11 mouse cellular contexts compared by ENCODE assay signal in genomic region chr2:163201897-163202296, GRCm38 (mm10). TPM values are rescaled to one million over a fixed set of nuclear protein-coding genes. Genes with fewer than 3 reads are reported as not detected.
DNase-seq lines count a peak whose midpoint lies in the region; ATAC-seq and TF ChIP-seq lines count a peak whose summit lies in the region.
"Had no signal": no experiment of that assay in that cellular context is flagged by ENCODE, and none has a peak within 500 bp of the region (broad histone marks: within the 10 kb centered on the region; RNA-seq: fewer than 3 reads in every experiment).

No protein-coding gene starts in this region.

- TF ChIP-seq CTCF in midbrain, postnatal 0 days (IDR thresholded peaks at IDR 0.05): no peak
- no peak for TF ChIP-seq CTCF in lung, embryonic 14.5 days (IDR thresholded peaks at IDR 0.05; ENCODE audit: low read depth)
- TF ChIP-seq CTCF in small intestine, adult 2 months (IDR thresholded peaks at IDR 0.05; ENCODE audit: extremely low read depth, insufficient read length, insufficient replicate concordance, low read depth, low read length): no peak

- no peak for TF ChIP-seq POLR2A in small intestine, adult 2 months (IDR thresholded peaks at IDR 0.05; ENCODE audit: low read depth, low read length)

- no peaks in the 10 kb centered on the region for H3K36me3 ChIP-seq in midbrain, embryonic 10.5 days
- no peaks in the 10 kb centered on the region for H3K36me3 ChIP-seq in midbrain, postnatal 0 days (ENCODE audit: insufficient read depth, low read length)
- H3K36me3 ChIP-seq in hindbrain, embryonic 11.5 days (ENCODE audit: control insufficient read depth, insufficient read depth, low read length): no peaks in the 10 kb centered on the region
- H3K36me3 ChIP-seq in lung, embryonic 14.5 days (ENCODE audit: insufficient read depth): no peaks in the 10 kb centered on the region
- H3K36me3 ChIP-seq in small intestine, adult 2 months (ENCODE audit: control insufficient read depth, insufficient read depth, low read length): no peaks in the 10 kb centered on the region
- H3K36me3 ChIP-seq: G1E had no signal

- H3K9me3 ChIP-seq in midbrain, embryonic 10.5 days (replicated peaks): peaks cover 4% of the 10 kb centered on the region; the same call in 1 of the 2 replicates
- H3K9me3 ChIP-seq in midbrain, postnatal 0 days (ENCODE audit: low read length): peaks cover 3% of the 10 kb centered on the region; the same call in 1 of the 2 replicates
- H3K9me3 ChIP-seq in hindbrain, embryonic 11.5 days (ENCODE audit: control insufficient read depth, low read length): 0 out of 2 replicates have a peak, but pooled peaks cover 3% of the 10 kb centered on the region
- H3K9me3 ChIP-seq in lung, embryonic 14.5 days (ENCODE audit: low read depth, low read length): no peaks in the 10 kb centered on the region

- H3K27me3 ChIP-seq in midbrain, embryonic 10.5 days (ENCODE audit: low read depth, poor library complexity, severe bottlenecking): peaks cover 64% of the 10 kb centered on the region
- H3K27me3 ChIP-seq in midbrain, postnatal 0 days (ENCODE audit: insufficient read depth, low read length): no peaks in the 10 kb centered on the region; the same call in 1 of the 2 replicates
- H3K27me3 ChIP-seq in hindbrain, embryonic 11.5 days (ENCODE audit: control insufficient read depth, insufficient read depth, low read length): peaks cover 10% of the 10 kb centered on the region
- peaks cover 42% of the 10 kb centered on the region for H3K27me3 ChIP-seq in lung, embryonic 14.5 days (ENCODE audit: insufficient read depth, low read length)
- peaks cover 47% of the 10 kb centered on the region for H3K27me3 ChIP-seq in small intestine, adult 2 months (ENCODE audit: control insufficient read depth, insufficient read depth, low read length)

- no peak overlapping the region for H3K9ac ChIP-seq in midbrain, postnatal 0 days (replicated peaks; ENCODE audit: low read length, poor library complexity, severe bottlenecking)
- H3K9ac ChIP-seq in hindbrain, embryonic 11.5 days (ENCODE audit: low read depth, low read length): no peak overlapping the region
- no peak overlapping the region for H3K9ac ChIP-seq in lung, embryonic 14.5 days

- WGBS in midbrain, embryonic 10.5 days: 43% methylated on average over 8 of the region's 8 CpGs
- 55% methylated on average over 8 of the region's 8 CpGs for WGBS in midbrain, postnatal 0 days
- WGBS in hindbrain, embryonic 11.5 days: 37% methylated on average over 8 of the region's 8 CpGs
- WGBS in lung, embryonic 14.5 days: 34% methylated on average over 8 of the region's 8 CpGs
- WGBS in small intestine, adult 2 months: 32% methylated on average over 8 of the region's 8 CpGs

- no peak overlapping the region for H3K4me2 ChIP-seq in midbrain, postnatal 0 days (ENCODE audit: low read depth, low read length, poor library complexity, severe bottlenecking)
- peak overlapping the region; percentile 87; the same call in 1 of the 2 replicates for H3K4me2 ChIP-seq in hindbrain, embryonic 11.5 days (replicated peaks; ENCODE audit: low read depth, low read length)
- H3K4me2 ChIP-seq in lung, embryonic 14.5 days: peak overlapping the region; percentile 90

- H3K27ac ChIP-seq in midbrain, embryonic 10.5 days (replicated peaks): peak overlapping the region; percentile 95
- no peak overlapping the region for H3K27ac ChIP-seq in midbrain, postnatal 0 days (ENCODE audit: low read depth, low read length)
- no peak overlapping the region for H3K27ac ChIP-seq in hindbrain, embryonic 11.5 days (ENCODE audit: low read depth, low read length)
- 0 out of 2 replicates have a peak overlapping the region, but pooled peaks have one; percentile 18 for H3K27ac ChIP-seq in lung, embryonic 14.5 days (ENCODE audit: low read depth)
- no peak overlapping the region for H3K27ac ChIP-seq in small intestine, adult 2 months (ENCODE audit: insufficient read depth, low read depth, low read length)

- no peak for ATAC-seq in midbrain, postnatal 0 days (ENCODE audit: low FRiP score)
- no peak for ATAC-seq in hindbrain, embryonic 11.5 days (ENCODE audit: low FRiP score)
- no peak for ATAC-seq in lung, embryonic 14.5 days (ENCODE audit: insufficient read depth)
- no peak for ATAC-seq in erythroid progenitor cell, adult 5-6 weeks (replicated peaks; ENCODE audit: low FRiP score, poor library complexity, severe bottlenecking)

- H3K4me1 ChIP-seq in midbrain, embryonic 10.5 days: peaks cover 70% of the 10 kb centered on the region
- H3K4me1 ChIP-seq in midbrain, postnatal 0 days (ENCODE audit: insufficient read depth, low read length): 0 out of 2 replicates have a peak, but pooled peaks cover 9% of the 10 kb centered on the region
- peaks cover 7% of the 10 kb centered on the region for H3K4me1 ChIP-seq in hindbrain, embryonic 11.5 days (replicated peaks; ENCODE audit: control insufficient read depth, insufficient read depth, low read length)
- H3K4me1 ChIP-seq in lung, embryonic 14.5 days (ENCODE audit: insufficient read depth): peaks cover 5% of the 10 kb centered on the region; the same call in 1 of the 2 replicates
- H3K4me1 ChIP-seq in small intestine, adult 2 months (ENCODE audit: control insufficient read depth, insufficient read depth, insufficient read length, low read length): peaks cover 16% of the 10 kb centered on the region

- peak overlapping the region; percentile 80; the same call in 1 of the 2 replicates for H3K4me3 ChIP-seq in midbrain, embryonic 10.5 days
- no peak overlapping the region for H3K4me3 ChIP-seq in midbrain, postnatal 0 days (ENCODE audit: low read depth, low read length)
- H3K4me3 ChIP-seq in hindbrain, embryonic 11.5 days (ENCODE audit: low read depth, low read length): no peak overlapping the region
- peak overlapping the region; percentile 48 for H3K4me3 ChIP-seq in lung, embryonic 14.5 days (ENCODE audit: low read depth, low read length)
- H3K4me3 ChIP-seq in small intestine, adult 2 months (ENCODE audit: low read depth, low read length): peak overlapping the region; percentile 28
- H3K4me3 ChIP-seq: erythroblast, embryonic 14.5 days had no signal

- DNase-seq in midbrain, embryonic 10.5 days (ENCODE audit: low spot score): no peak
- DNase-seq in midbrain, postnatal 0 days (ENCODE audit: low spot score): no peak
- no peak for DNase-seq in hindbrain, embryonic 11.5 days (ENCODE audit: low spot score)
- peak; percentile 29 for DNase-seq in lung, embryonic 14.5 days
- DNase-seq in yolk sac, embryonic 10.5 days (ENCODE audit: low spot score): no peak
- DNase-seq in gastrocnemius, adult 8-10 months (ENCODE audit: low spot score in 2 of 2): no peak
- DNase-seq: kidney, postnatal 36 days had no signal

RNA-seq across cellular contexts. Expression of gene Tox2, which starts 1.0 kb away (rescaled TPM):
- 45.5 and 52.3 TPM in 2 replicates for polyA plus RNA-seq in midbrain, embryonic 10.5 days (2016; fragmentation: Nextera tagmentation; extraction: Ambion mirVana)
- total RNA-seq in midbrain, postnatal 0 days (2014; rRNA removed): 7.6 and 14.3 TPM in 2 replicates
- 57.0 and 64.7 TPM in 2 replicates for polyA plus RNA-seq in midbrain, postnatal 0 days (2015; fragmentation: Nextera tagmentation; extraction: Ambion mirVana)
- 15.6 and 17.5 TPM in 2 replicates for polyA plus RNA-seq in hindbrain, embryonic 11.5 days (2014; fragmentation: Nextera tagmentation; extraction: Ambion mirVana)
- 4.3 and 4.6 TPM in 2 replicates for polyA plus RNA-seq in lung, embryonic 14.5 days (2014; fragmentation: Nextera tagmentation; extraction: Ambion mirVana)
- 5.3 and 15.1 TPM in 2 replicates for polyA plus RNA-seq in small intestine, adult 2 months (2012; rRNA removed)
- total RNA-seq in erythroid progenitor cell, adult 5-6 weeks (2015; ENCODE audit: low replicate concordance): not detected in 2 replicates
- total RNA-seq in erythroid progenitor cell, adult 5-6 weeks (2017; ENCODE audit: low replicate concordance): not detected in 2 replicates
- total RNA-seq in gastrocnemius, adult 8-10 months (2022): under 1 TPM in 3 of 4 experiments, not detected in 1; 0.31 to 0.68 (median 0.62) TPM
- total RNA-seq: G1E had no signal
- polyA plus RNA-seq: G1E had no signal

Comparison
In these comparisons a context has a peak if more than half of its experiments do, and no peak if none do; other contexts are left out.
1. H3K27ac ChIP-seq: peak in midbrain, embryonic 10.5 days (single experiment) and lung, embryonic 14.5 days (single experiment); none in midbrain, postnatal 0 days (single experiment), hindbrain, embryonic 11.5 days (single experiment) and small intestine, adult 2 months (single experiment).
2. H3K4me3 ChIP-seq: peak in midbrain, embryonic 10.5 days (single experiment), lung, embryonic 14.5 days (single experiment) and small intestine, adult 2 months (single experiment); none in midbrain, postnatal 0 days (single experiment) and hindbrain, embryonic 11.5 days (single experiment).